Mouse (Mus musculus) hindbrain, postnatal 0 days (tissue): ENCODE results near the gene Dnaic2. TPM values are rescaled to one million over a fixed set of nuclear protein-coding genes. Genes with fewer than 3 reads are reported as not detected.

ENCODE experiments used
- ATAC-seq: fragments of 200-750 bp; cut with Nextera tagmentation; 2 replicates; pipeline ENCODE4 v1.8.0; 2017; ENCODE audit warnings: mild to moderate bottlenecking, moderate TSS enrichment, moderate library complexity
- DNase-seq: peaks from one replicate; pipeline ENCODE4 v3.0.0-alpha.2; 2015; ENCODE audit warnings: low spot score
- H3K27ac ChIP-seq: fragments of 300-500 bp; sonication (generic); 2 replicates; pipeline ENCODE4 v1.5.1; 2014; ENCODE audit warnings: mild to moderate bottlenecking
- H3K27me3 ChIP-seq: fragments of 300-500 bp; sonication (generic); 2 replicates; pipeline ENCODE4 v1.6.1; 2014; ENCODE audit warnings: low read length, mixed read lengths; ENCODE audit not compliant: insufficient read depth
- H3K36me3 ChIP-seq: fragments of 300-500 bp; sonication (generic); 2 replicates; pipeline ENCODE4 v1.6.1; 2014; ENCODE audit warnings: low read length, mixed read lengths; ENCODE audit not compliant: insufficient read depth
- H3K4me1 ChIP-seq: fragments of 300-500 bp; sonication (generic); 2 replicates; pipeline ENCODE4 v1.6.1; 2014; ENCODE audit warnings: antibody characterized with exemption, low read length, mixed read lengths; ENCODE audit not compliant: insufficient read depth
- H3K4me2 ChIP-seq: fragments of 300-500 bp; sonication (generic); 2 replicates; pipeline ENCODE4 v1.6.1; 2014; ENCODE audit warnings: low read depth, mild to moderate bottlenecking, low read length, moderate library complexity, mixed read lengths
- H3K4me3 ChIP-seq: fragments of 300-500 bp; sonication (generic); 2 replicates; pipeline ENCODE4 v1.5.1; 2014; ENCODE audit warnings: low read length
- H3K9ac ChIP-seq: fragments of 300-500 bp; sonication (generic); replicated peaks from 2 replicates; pipeline ENCODE4 v1.6.1; 2014; ENCODE audit warnings: mild to moderate bottlenecking, low read length, moderate library complexity, mixed read lengths
- H3K9me3 ChIP-seq: fragments of 300-500 bp; sonication (generic); 2 replicates; pipeline ENCODE4 v1.6.1; 2016; ENCODE audit warnings: low read length, mixed read lengths
- CTCF ChIP-seq: IDR thresholded peaks from 2 replicates; pipeline ENCODE4 v1.5.1; 2016; ENCODE audit warnings: antibody characterized with exemption, control low read depth, low read depth
- WGBS: fragments of 180-500 bp; shearing (Covaris S2); extraction: QIAGEN DNeasy Blood & Tissue Kit; methylation state at CpG from one replicate; pipeline ENCODE4 v1.1.7; 2014; 5-methylcytosine and 5-hydroxymethylcytosine counted together
- polyA plus RNA-seq: library from polyadenylated mRNA; unstranded; fragments of >200 nt; fragmentation: Nextera tagmentation; extraction: Ambion mirVana; gene quantifications from 2 replicates; pipeline ENCODE4 v1.2.1, GENCODE M21; 2015
- total RNA-seq: library from RNA; depleted of rRNA; stranded (reverse); fragments of >200 nt; gene quantifications from 2 replicates; pipeline ENCODE4 v1.2.3, GENCODE M21; 2014

Dnaic2 gene
- total and polyA plus RNA-seq, 2 experiments from 2014 or later: 3.2 to 5.1 TPM

GRCm38 (mm10) chr11:114794691-114795090 lies 67.5 kb downstream of the Dnaic2 start:
- H3K27ac ChIP-seq: peak overlapping the region; percentile 95
- WGBS: 29% methylated on average over 4 of the region's 4 CpGs
- H3K4me2 ChIP-seq: peak overlapping the region; percentile 68
- H3K36me3 ChIP-seq: no peaks in the 10 kb centered on the region
- no peaks in the 10 kb centered on the region for H3K27me3 ChIP-seq
- no peak for DNase-seq
- H3K9me3 ChIP-seq: no peaks in the 10 kb centered on the region
- TF ChIP-seq CTCF: no peak
- peak overlapping the region; percentile 46; the same call in 1 of the 2 replicates for H3K9ac ChIP-seq
- peaks cover 42% of the 10 kb centered on the region for H3K4me1 ChIP-seq
- peak overlapping the region; percentile 32 for H3K4me3 ChIP-seq
- ATAC-seq: no peak

GRCm38 (mm10) chr11:114795231-114795746 lies 68.1 kb downstream of the Dnaic2 start:
- no peaks in the 10 kb centered on the region for H3K36me3 ChIP-seq
- peak overlapping the region; percentile 46 for H3K9ac ChIP-seq
- TF ChIP-seq CTCF: peak; percentile 59
- DNase-seq: peak; percentile 95
- WGBS: 0% methylated on average over 7 of the region's 7 CpGs
- H3K4me3 ChIP-seq: peak overlapping the region; percentile 32
- peak; percentile 84 for ATAC-seq
- peak overlapping the region; percentile 95 for H3K27ac ChIP-seq
- peak overlapping the region; percentile 68 for H3K4me2 ChIP-seq
- no peaks in the 10 kb centered on the region for H3K9me3 ChIP-seq
- no peaks in the 10 kb centered on the region for H3K27me3 ChIP-seq
- H3K4me1 ChIP-seq: peaks cover 42% of the 10 kb centered on the region

GRCm38 (mm10) chr11:114795848-114796322 lies 68.7 kb downstream of the Dnaic2 start, which contains the start of gene Btbd17:
Gene Btbd17 (minus strand): TSS chr11:114795945.
- peak within 1 kb of the TSS; percentile 68 for H3K4me2 ChIP-seq
- peak within 1 kb of the TSS; percentile 46 for H3K9ac ChIP-seq
- no peaks in the 10 kb centered on the region for H3K27me3 ChIP-seq
- 7% methylated on average over 4 of the region's 4 CpGs for WGBS
- H3K4me3 ChIP-seq: peak within 1 kb of the TSS; percentile 32
- ATAC-seq (peak; percentile 88), DNase-seq (peak; percentile 90)
- peak within 1 kb of the TSS; percentile 95 for H3K27ac ChIP-seq
- no peaks in the 10 kb centered on the region for H3K36me3 ChIP-seq
- H3K4me1 ChIP-seq: peaks cover 40% of the 10 kb centered on the region
- no peak for TF ChIP-seq CTCF
- H3K9me3 ChIP-seq: no peaks in the 10 kb centered on the region

GRCm38 (mm10) chr11:114797176-114797575 lies 70.0 kb downstream of the Dnaic2 start:
- Histone ChIP-seq H3K4me1 (peaks cover 34% of the 10 kb centered on the region), H3K27ac (peak overlapping the region; percentile 95; the same call in 1 of the 2 replicates), H3K4me2 (no peak overlapping the region), H3K9me3 (no peaks in the 10 kb centered on the region), H3K4me3 (no peak overlapping the region), H3K9ac (no peak overlapping the region), H3K36me3 (no peaks in the 10 kb centered on the region), H3K27me3 (no peaks in the 10 kb centered on the region)
- ATAC-seq: no peak
- 81% methylated on average over 7 of the region's 7 CpGs for WGBS
- TF ChIP-seq CTCF: no peak
- DNase-seq: no peak

- WGBS: 94% methylated on average over 3 of the region's 3 CpGs
- Histone ChIP-seq H3K4me1 (peaks cover 32% of the 10 kb centered on the region), H3K36me3 (no peaks in the 10 kb centered on the region)
Observed at GRCm38 (mm10) chr11:114797981-114798380, 70.8 kb downstream of the Dnaic2 start.

GRCm38 (mm10) chr11:114798624-114799023 lies 71.4 kb downstream of the Dnaic2 start, which contains the start of gene Gpr142:
Gene Gpr142 (plus strand): TSS chr11:114798924.
- DNase-seq (no peak), ATAC-seq (no peak)
- 98% methylated on average over 3 of the region's 3 CpGs for WGBS
- Histone ChIP-seq H3K9ac (no peak within 1 kb of the TSS), H3K27ac (no peak within 1 kb of the TSS), H3K4me3 (no peak within 1 kb of the TSS), H3K9me3 (no peaks in the 10 kb centered on the region), H3K36me3 (no peaks in the 10 kb centered on the region), H3K27me3 (no peaks in the 10 kb centered on the region), H3K4me1 (peaks cover 28% of the 10 kb centered on the region), H3K4me2 (no peak within 1 kb of the TSS)
- TF ChIP-seq CTCF: no peak

More at GRCm38 (mm10) chr11:114797981-114798380, 70.8 kb downstream of the Dnaic2 start:
- no peak for DNase-seq
- Histone ChIP-seq H3K4me3 (no peak overlapping the region), H3K9me3 (no peaks in the 10 kb centered on the region), H3K4me2 (no peak overlapping the region), H3K9ac (no peak overlapping the region), H3K27ac (no peak overlapping the region), H3K27me3 (no peaks in the 10 kb centered on the region)
- no peak for TF ChIP-seq CTCF
- no peak for ATAC-seq

- DNase-seq (no peak), ATAC-seq (no peak)
- Histone ChIP-seq H3K4me1 (0 out of 2 replicates have a peak, but pooled peaks cover 2% of the 10 kb centered on the region), H3K27ac (no peak overlapping the region), H3K9me3 (no peaks in the 10 kb centered on the region), H3K4me3 (no peak overlapping the region), H3K36me3 (no peaks in the 10 kb centered on the region), H3K9ac (no peak overlapping the region), H3K27me3 (no peaks in the 10 kb centered on the region), H3K4me2 (no peak overlapping the region)
- TF ChIP-seq CTCF: no peak
- WGBS: 88% methylated on average over 1 of the region's 1 CpGs
Observed at GRCm38 (mm10) chr11:114801906-114802305, 74.7 kb downstream of the Dnaic2 start.
